Mouse (Mus musculus) activated CD4-positive, CD25-positive, alpha-beta regulatory T cell, adult 4 months (primary cell): ENCODE measurements around the gene Syce2. TPM values are rescaled to one million over a fixed set of nuclear protein-coding genes. Genes with fewer than 3 reads are reported as not detected.

Source experiments
- ATAC-seq: one replicate; pipeline ENCODE4 v1.8.0; 2017
- polyA plus RNA-seq, 2 experiments: library from polyadenylated mRNA; unstranded; fragments of 100-300 nt; shearing (Covaris generic); gene quantifications; one replicate each; pipeline ENCODE4 v1.2.1; 2017

The Syce2 gene
- polyA plus RNA-seq, 2 experiments from 2014 or later, result 8.2 to 15.0 TPM

GRCm38 (mm10) chr8:84928456-84929306, 56.8 kb downstream of the Syce2 start:
- no peak for ATAC-seq

DNA sequence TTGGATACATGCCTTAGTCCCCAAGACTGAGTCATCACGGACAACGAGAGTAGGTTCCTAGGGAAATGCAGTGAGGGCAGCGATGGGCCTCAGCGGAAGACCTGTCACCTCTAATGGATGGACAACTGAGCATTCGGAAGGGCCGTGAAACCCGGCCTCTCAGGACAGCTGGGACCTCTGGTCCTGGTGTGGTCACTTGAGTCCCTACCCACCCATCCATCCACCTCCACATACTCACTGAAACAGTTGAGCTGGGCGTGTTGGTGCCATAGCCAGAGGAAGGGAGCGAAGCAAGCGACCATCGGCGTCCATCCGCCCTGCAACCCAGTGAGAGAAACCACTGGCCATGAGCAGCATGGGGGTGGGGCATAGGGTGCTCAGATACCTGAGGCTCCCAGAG, 58.7 kb downstream of the Syce2 start:
- ATAC-seq, result no peak

GRCm38 (mm10) chr8:84933767-84934559, 62.1 kb downstream of the Syce2 start:
- no peak for ATAC-seq

GRCm38 (mm10) chr8:84934860-84935259, 62.9 kb downstream of the Syce2 start:
- ATAC-seq, result no peak

DNA sequence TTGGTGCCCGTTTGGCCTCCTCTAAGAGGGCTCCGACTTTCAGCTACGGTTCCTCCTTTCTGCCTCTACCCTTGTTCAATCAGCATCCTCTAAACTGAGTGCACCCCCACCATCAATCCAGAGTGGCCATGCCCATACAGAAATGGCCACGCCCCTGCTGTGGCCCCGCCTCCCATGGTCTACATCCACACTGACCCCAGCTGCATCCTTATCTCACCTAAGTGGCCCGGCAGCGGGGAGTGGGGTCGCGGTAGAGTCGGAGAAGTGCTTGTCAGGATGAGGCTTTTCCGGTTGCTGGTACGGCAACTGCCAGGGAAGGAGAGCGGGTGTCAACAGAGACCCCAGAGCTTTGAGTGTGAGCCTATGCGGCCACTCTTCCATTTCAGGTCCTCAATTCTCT, 63.6 kb downstream of the Syce2 start:
- ATAC-seq, result no peak

- no peak for ATAC-seq
Observed at GRCm38 (mm10) chr8:84936041-84936961, 64.4 kb downstream of the Syce2 start.

- no peak for ATAC-seq
Observed at GRCm38 (mm10) chr8:84936962-84937546, 65.1 kb downstream of the Syce2 start, which contains the start of gene Mast1. Mast1 (minus strand) TSS chr8:84937359.

Other genes with a start within 250 kb of the Syce2 start
- gene Ier2, start 209.3 kb upstream of the Syce2 start, polyA plus RNA-seq, result 10 to 100 TPM; 54.7 to 56.1 TPM
- 10 to 100 TPM; 32.6 to 49.8 TPM for gene Trmt1, start 185.8 kb upstream of the Syce2 start, polyA plus RNA-seq
- 10 to 100 TPM in 1 of 2 experiments, 1 to 10 TPM in 1; 9.4 to 12.5 TPM for gene Nacc1, start 184.2 kb upstream of the Syce2 start, polyA plus RNA-seq
- gene Lyl1, start 170.7 kb upstream of the Syce2 start, polyA plus RNA-seq, result 1 to 10 TPM in 1 of 2 experiments, under 1 TPM in 1; 0.85 to 1.2 TPM
- gene G430095P16Rik, start 149.1 kb upstream of the Syce2 start, polyA plus RNA-seq, result 10 to 100 TPM; 20.2 to 37.5 TPM
- gene Nfix, start 71.8 kb upstream of the Syce2 start, polyA plus RNA-seq, result 1 to 10 TPM; 2.0 to 2.2 TPM
- 1 to 10 TPM; 4.2 to 4.5 TPM for gene Dand5, start 49.3 kb upstream of the Syce2 start, polyA plus RNA-seq
- 10 to 100 TPM; 18.5 to 21.5 TPM for gene Gadd45gip1, start 40.6 kb upstream of the Syce2 start, polyA plus RNA-seq
- 100 to 1,000 TPM; 125 to 131 TPM for gene Rad23a, start 31.4 kb upstream of the Syce2 start, polyA plus RNA-seq
- 100 to 1,000 TPM; 269 to 303 TPM for gene Calr, start 25.2 kb upstream of the Syce2 start, polyA plus RNA-seq
- gene Farsa, start 15.1 kb upstream of the Syce2 start, polyA plus RNA-seq, result 10 to 100 TPM; 45.8 to 58.4 TPM
- gene Gcdh, start 21.8 kb downstream of the Syce2 start, polyA plus RNA-seq, result 10 to 100 TPM; 11.3 to 15.1 TPM
- gene Klf1, start 29.8 kb downstream of the Syce2 start, polyA plus RNA-seq, result 1 to 10 TPM in 1 of 2 experiments, not detected in 1; 1.1 TPM
- gene Dnase2a, start 36.4 kb downstream of the Syce2 start, polyA plus RNA-seq, result 10 to 100 TPM; 15.1 to 18.1 TPM
- gene Mast1, start 65.2 kb downstream of the Syce2 start, polyA plus RNA-seq, result 1 to 10 TPM in 1 of 2 experiments, under 1 TPM in 1; 0.64 to 1.0 TPM
- gene Rtbdn, start 74.9 kb downstream of the Syce2 start, polyA plus RNA-seq, result not detected
- gene Gm49661, start 97.3 kb downstream of the Syce2 start, polyA plus RNA-seq, result not detected
- 100 to 1,000 TPM; 246 to 312 TPM for gene Prdx2, start 97.5 kb downstream of the Syce2 start, polyA plus RNA-seq
- 10 to 100 TPM; 68.9 to 91.0 TPM for gene Rnaseh2a, start 97.7 kb downstream of the Syce2 start, polyA plus RNA-seq
- 10 to 100 TPM; 28.9 to 30.5 TPM for gene Junb, start 106.6 kb downstream of the Syce2 start, polyA plus RNA-seq
- 1 to 10 TPM; 2.6 to 3.0 TPM for gene Hook2, start 118.5 kb downstream of the Syce2 start, polyA plus RNA-seq
- gene Best2, start 142.4 kb downstream of the Syce2 start, polyA plus RNA-seq, result not detected
- gene Asna1, start 153.2 kb downstream of the Syce2 start, polyA plus RNA-seq, result 10 to 100 TPM; 55.6 to 98.1 TPM
- gene Trir, start 154.7 kb downstream of the Syce2 start, polyA plus RNA-seq, result 10 to 100 TPM; 26.8 to 30.5 TPM
- gene Tnpo2, start 164.8 kb downstream of the Syce2 start, polyA plus RNA-seq, result 10 to 100 TPM in 1 of 2 experiments, 1 to 10 TPM in 1; 9.2 to 19.4 TPM
- gene Fbxw9, start 187.9 kb downstream of the Syce2 start, polyA plus RNA-seq, result 1 to 10 TPM; 2.8 to 3.1 TPM
- gene Gm5741, start 195.9 kb downstream of the Syce2 start, polyA plus RNA-seq, result not detected
- gene Dhps, start 199.6 kb downstream of the Syce2 start, polyA plus RNA-seq, result 10 to 100 TPM; 28.3 to 29.8 TPM
- 100 to 1,000 TPM; 132 to 134 TPM for gene Wdr83os, start 208.6 kb downstream of the Syce2 start, polyA plus RNA-seq
- 10 to 100 TPM; 33.1 to 46.7 TPM for gene Wdr83, start 209.2 kb downstream of the Syce2 start, polyA plus RNA-seq
- gene Man2b1, start 211.2 kb downstream of the Syce2 start, polyA plus RNA-seq, result 10 to 100 TPM; 64.8 to 82.0 TPM